Mouse (Mus musculus) midbrain, embryonic 15.5 days (tissue): ENCODE measurements around the gene Mpo. TPM values are rescaled to one million over a fixed set of nuclear protein-coding genes. Genes with fewer than 3 reads are reported as not detected.

Experiments used
- ATAC-seq: fragments of 200-750 bp; cut with Nextera tagmentation; replicated peaks from 2 replicates; pipeline ENCODE4 v1.8.0; 2017; ENCODE audit warnings: moderate TSS enrichment
- H3K27ac ChIP-seq: fragments of 300-500 bp; sonication (generic); 2 replicates; pipeline ENCODE4 v1.5.1; 2015; ENCODE audit warnings: mild to moderate bottlenecking, inconsistent platforms
- H3K27me3 ChIP-seq: fragments of 300-500 bp; sonication (generic); replicated peaks from 2 replicates; pipeline ENCODE4 v1.6.1; 2015; ENCODE audit warnings: inconsistent platforms
- H3K36me3 ChIP-seq: fragments of 300-500 bp; sonication (generic); replicated peaks from 2 replicates; pipeline ENCODE4 v1.6.1; 2015; ENCODE audit warnings: inconsistent platforms
- H3K4me1 ChIP-seq: fragments of 300-500 bp; sonication (generic); 2 replicates; pipeline ENCODE4 v1.6.1; 2015; ENCODE audit warnings: inconsistent platforms
- H3K4me2 ChIP-seq: fragments of 300-500 bp; sonication (generic); 2 replicates; pipeline ENCODE4 v1.6.1; 2015; ENCODE audit warnings: inconsistent platforms, mild to moderate bottlenecking, moderate library complexity
- H3K4me3 ChIP-seq: fragments of 300-500 bp; sonication (generic); 2 replicates; pipeline ENCODE4 v1.5.1; 2015; ENCODE audit warnings: mild to moderate bottlenecking, inconsistent platforms
- H3K9ac ChIP-seq: fragments of 300-500 bp; sonication (generic); 2 replicates; pipeline ENCODE4 v1.6.1; 2015; ENCODE audit warnings: mild to moderate bottlenecking, inconsistent platforms
- H3K9me3 ChIP-seq: fragments of 300-500 bp; sonication (generic); 2 replicates; pipeline ENCODE4 v1.6.1; 2016; ENCODE audit warnings: inconsistent platforms
- WGBS: fragments of 180-500 bp; shearing (Covaris S2); methylation state at CpG from one replicate; pipeline ENCODE4 v1.1.7; 2015; ENCODE audit warnings: mixed read lengths; 5-methylcytosine and 5-hydroxymethylcytosine counted together
- polyA plus RNA-seq: library from polyadenylated mRNA; unstranded; fragments of >200 nt; fragmentation: Nextera tagmentation; extraction: Ambion mirVana; gene quantifications from 2 replicates; pipeline ENCODE4 v1.2.1, GENCODE M21; 2015

Mpo gene
- polyA plus RNA-seq, 1 experiment from 2014 or later: 0.12 TPM

- WGBS: 3% methylated on average over 23 of the region's 23 CpGs
- peak; percentile 86 for ATAC-seq
- peaks cover 51% of the 10 kb centered on the region for H3K4me1 ChIP-seq
Observed at GRCm38 (mm10) chr11:87760301-87761081, 32.9 kb upstream of the Mpo start, which contains the start of gene Tspoap1. TSS of gene Tspoap1 (plus strand) at chr11:87760541.

GRCm38 (mm10) chr11:87761181-87761721, 32.1 kb upstream of the Mpo start:
- Histone ChIP-seq H3K27me3 (no peaks in the 10 kb centered on the region), H3K9me3 (no peaks in the 10 kb centered on the region), H3K27ac (peak overlapping the region; percentile 95), H3K9ac (peak overlapping the region; percentile 74), H3K36me3 (no peaks in the 10 kb centered on the region), H3K4me3 (peak overlapping the region; percentile 63), H3K4me2 (peak overlapping the region; percentile 91), H3K4me1 (peaks cover 57% of the 10 kb centered on the region)
- WGBS: 50% methylated on average over 11 of the region's 11 CpGs
- ATAC-seq: no peak

More at GRCm38 (mm10) chr11:87760301-87761081, 32.9 kb upstream of the Mpo start, which contains the start of gene Tspoap1:
- H3K4me2 ChIP-seq: peak within 1 kb of the TSS; percentile 91
- no peaks in the 10 kb centered on the region for H3K9me3 ChIP-seq
- no peaks in the 10 kb centered on the region for H3K36me3 ChIP-seq
- peak within 1 kb of the TSS; percentile 95 for H3K27ac ChIP-seq
- peak within 1 kb of the TSS; percentile 63 for H3K4me3 ChIP-seq
- no peaks in the 10 kb centered on the region for H3K27me3 ChIP-seq
- peak within 1 kb of the TSS; percentile 74 for H3K9ac ChIP-seq

GRCm38 (mm10) chr11:87761806-87762701, 31.3 kb upstream of the Mpo start:
- Histone ChIP-seq H3K4me3 (peak overlapping the region; percentile 63), H3K27me3 (no peaks in the 10 kb centered on the region), H3K9ac (peak overlapping the region; percentile 74), H3K9me3 (no peaks in the 10 kb centered on the region), H3K4me1 (peaks cover 57% of the 10 kb centered on the region), H3K27ac (peak overlapping the region; percentile 2; the same call in 1 of the 2 replicates), H3K4me2 (peak overlapping the region; percentile 91), H3K36me3 (no peaks in the 10 kb centered on the region)
- 77% methylated on average over 14 of the region's 14 CpGs for WGBS
- no peak for ATAC-seq

- no peaks in the 10 kb centered on the region for H3K9me3 ChIP-seq
- ATAC-seq: no peak
- 38% methylated on average over 12 of the region's 12 CpGs for WGBS
Observed at GRCm38 (mm10) chr11:87762702-87763385, 30.5 kb upstream of the Mpo start.

GRCm38 (mm10) chr11:87763511-87763987, 29.8 kb upstream of the Mpo start:
- peak; percentile 69 for ATAC-seq
- Histone ChIP-seq H3K4me3 (peak overlapping the region; percentile 63), H3K4me1 (peaks cover 57% of the 10 kb centered on the region), H3K9me3 (no peaks in the 10 kb centered on the region), H3K27me3 (no peaks in the 10 kb centered on the region), H3K27ac (peak overlapping the region; percentile 84), H3K36me3 (0 out of 2 replicates have a peak, but pooled peaks cover 4% of the 10 kb centered on the region), H3K9ac (peak overlapping the region; percentile 74), H3K4me2 (peak overlapping the region; percentile 91)
- under 1% methylated on average over 17 of the region's 17 CpGs for WGBS

More at GRCm38 (mm10) chr11:87762702-87763385, 30.5 kb upstream of the Mpo start:
- H3K36me3 ChIP-seq: no peaks in the 10 kb centered on the region
- H3K4me1 ChIP-seq: peaks cover 57% of the 10 kb centered on the region
- H3K27me3 ChIP-seq: no peaks in the 10 kb centered on the region
- H3K4me2 ChIP-seq: peak overlapping the region; percentile 91
- H3K9ac ChIP-seq: peak overlapping the region; percentile 74
- peak overlapping the region; percentile 84 for H3K27ac ChIP-seq
- H3K4me3 ChIP-seq: peak overlapping the region; percentile 63

GRCm38 (mm10) chr11:87763988-87764876, 29.1 kb upstream of the Mpo start:
- H3K4me2 ChIP-seq: peak overlapping the region; percentile 91
- under 1% methylated on average over 61 of the region's 65 CpGs for WGBS
- H3K27ac ChIP-seq: peak overlapping the region; percentile 84
- H3K9me3 ChIP-seq: no peaks in the 10 kb centered on the region
- H3K4me3 ChIP-seq: peak overlapping the region; percentile 63
- H3K9ac ChIP-seq: peak overlapping the region; percentile 74
- H3K4me1 ChIP-seq: peaks cover 56% of the 10 kb centered on the region
- H3K36me3 ChIP-seq: peaks cover 6% of the 10 kb centered on the region; the same call in 1 of the 2 replicates
- H3K27me3 ChIP-seq: no peaks in the 10 kb centered on the region
- ATAC-seq: peak; percentile 37

- no peak for ATAC-seq
- H3K4me2 ChIP-seq: no peak overlapping the region
- no peak overlapping the region for H3K4me3 ChIP-seq
- H3K9me3 ChIP-seq: no peaks in the 10 kb centered on the region
- peaks cover 25% of the 10 kb centered on the region for H3K36me3 ChIP-seq
- H3K27ac ChIP-seq: no peak overlapping the region
- WGBS: 91% methylated on average over 4 of the region's 4 CpGs
- H3K4me1 ChIP-seq: peaks cover 16% of the 10 kb centered on the region
- no peak overlapping the region for H3K9ac ChIP-seq
- H3K27me3 ChIP-seq: no peaks in the 10 kb centered on the region
Observed at GRCm38 (mm10) chr11:87768745-87769144, 24.6 kb upstream of the Mpo start.

- Histone ChIP-seq H3K27me3 (no peaks in the 10 kb centered on the region), H3K4me2 (no peak overlapping the region), H3K9ac (no peak overlapping the region), H3K36me3 (peaks cover 28% of the 10 kb centered on the region), H3K4me3 (no peak overlapping the region), H3K9me3 (no peaks in the 10 kb centered on the region), H3K4me1 (0 out of 2 replicates have a peak, but pooled peaks cover under 1% of the 10 kb centered on the region), H3K27ac (no peak overlapping the region)
- WGBS: 61% methylated on average over 3 of the region's 3 CpGs
- no peak for ATAC-seq
Observed at GRCm38 (mm10) chr11:87770989-87771388, 22.4 kb upstream of the Mpo start.

GRCm38 (mm10) chr11:87772354-87772753, 21.0 kb upstream of the Mpo start:
- H3K36me3 ChIP-seq: peaks cover 36% of the 10 kb centered on the region
- 91% methylated on average over 3 of the region's 3 CpGs for WGBS
- no peak overlapping the region for H3K27ac ChIP-seq
- H3K4me3 ChIP-seq: no peak overlapping the region
- no peaks in the 10 kb centered on the region for H3K9me3 ChIP-seq
- H3K9ac ChIP-seq: no peak overlapping the region
- ATAC-seq: no peak
- no peaks in the 10 kb centered on the region for H3K27me3 ChIP-seq
- H3K4me2 ChIP-seq: no peak overlapping the region
- no peaks in the 10 kb centered on the region for H3K4me1 ChIP-seq

- Histone ChIP-seq H3K4me3 (peak overlapping the region; percentile 10; the same call in 1 of the 2 replicates), H3K27ac (no peak overlapping the region), H3K9me3 (no peaks in the 10 kb centered on the region), H3K36me3 (peaks cover 16% of the 10 kb centered on the region; the same call in 1 of the 2 replicates), H3K4me1 (peaks cover 15% of the 10 kb centered on the region), H3K9ac (no peak overlapping the region), H3K4me2 (peak overlapping the region; percentile 40), H3K27me3 (no peaks in the 10 kb centered on the region)
- peak; percentile 64; the same call in 1 of the 2 replicates for ATAC-seq
- 12% methylated on average over 30 of the region's 32 CpGs for WGBS
Observed at GRCm38 (mm10) chr11:87778100-87778765, 15.1 kb upstream of the Mpo start.
